Mouse (Mus musculus) limb, embryonic 13.5 days (tissue): ENCODE data around the gene Armc5. TPM values are rescaled to one million over a fixed set of nuclear protein-coding genes. Genes with fewer than 3 reads are reported as not detected.

Source experiments
- ATAC-seq: fragments of 200-750 bp; cut with Nextera tagmentation; 2 replicates; pipeline ENCODE4 v1.8.0; 2017; ENCODE audit warnings: low read depth, moderate number of reproducible peaks, moderate TSS enrichment; ENCODE audit not compliant: low FRiP score
- H3K27ac ChIP-seq: fragments of 300-500 bp; sonication (generic); 2 replicates; pipeline ENCODE4 v1.5.1; 2015; ENCODE audit warnings: inconsistent platforms, mild to moderate bottlenecking, moderate library complexity
- H3K27me3 ChIP-seq: fragments of 300-500 bp; sonication (generic); 2 replicates; pipeline ENCODE4 v1.6.1; 2015; ENCODE audit warnings: mild to moderate bottlenecking, inconsistent platforms
- H3K36me3 ChIP-seq: fragments of 300-500 bp; sonication (generic); 2 replicates; pipeline ENCODE4 v1.6.1; 2015; ENCODE audit warnings: inconsistent platforms, mild to moderate bottlenecking, moderate library complexity
- H3K4me1 ChIP-seq: fragments of 300-500 bp; sonication (generic); 2 replicates; pipeline ENCODE4 v1.6.1; 2015; ENCODE audit warnings: inconsistent platforms
- H3K4me2 ChIP-seq: fragments of 300-500 bp; sonication (generic); replicated peaks from 2 replicates; pipeline ENCODE4 v1.6.1; 2015; ENCODE audit warnings: inconsistent platforms, mild to moderate bottlenecking, moderate library complexity
- H3K4me3 ChIP-seq: fragments of 300-500 bp; sonication (generic); 2 replicates; pipeline ENCODE4 v1.5.1; 2015; ENCODE audit warnings: moderate library complexity, mild to moderate bottlenecking, inconsistent platforms
- H3K9ac ChIP-seq: fragments of 300-500 bp; sonication (generic); 2 replicates; pipeline ENCODE4 v1.6.1; 2015; ENCODE audit warnings: mild to moderate bottlenecking, inconsistent platforms
- H3K9me3 ChIP-seq: fragments of 300-500 bp; sonication (generic); 2 replicates; pipeline ENCODE4 v1.6.1; 2016; ENCODE audit warnings: inconsistent platforms
- WGBS: fragments of 180-500 bp; shearing (Covaris S2); methylation state at CpG from one replicate; pipeline ENCODE4 v1.1.7; 2015; 5-methylcytosine and 5-hydroxymethylcytosine counted together
- polyA plus RNA-seq: library from polyadenylated mRNA; unstranded; fragments of >200 nt; fragmentation: Nextera tagmentation; extraction: Ambion mirVana; gene quantifications from 2 replicates; pipeline ENCODE4 v1.2.1, GENCODE M21; 2015

The Armc5 gene
- polyA plus RNA-seq, 1 experiment from 2014 or later: 18.5 TPM

- no peaks in the 10 kb centered on the region for H3K9me3 ChIP-seq
- no peaks in the 10 kb centered on the region for H3K27me3 ChIP-seq
- peaks cover 34% of the 10 kb centered on the region for H3K36me3 ChIP-seq
- no peak overlapping the region for H3K27ac ChIP-seq
- 87% methylated on average over 10 of the region's 10 CpGs for WGBS
- ATAC-seq: no peak
- peaks cover 43% of the 10 kb centered on the region for H3K4me1 ChIP-seq
- H3K9ac ChIP-seq: peak overlapping the region; percentile 39
- H3K4me2 ChIP-seq: peak overlapping the region; percentile 74
- H3K4me3 ChIP-seq: peak overlapping the region; percentile 59
Observed at GRCm38 (mm10) chr7:128248081-128249042, 11.2 kb downstream of the Armc5 start.

- WGBS: 89% methylated on average over 5 of the region's 5 CpGs
Observed at GRCm38 (mm10) chr7:128249998-128250397, 12.9 kb downstream of the Armc5 start.

GRCm38 (mm10) chr7:128251946-128252345 lies 14.8 kb downstream of the Armc5 start:
- Histone ChIP-seq H3K27ac (no peak overlapping the region), H3K9ac (peak overlapping the region; percentile 45; the same call in 1 of the 2 replicates), H3K27me3 (no peaks in the 10 kb centered on the region), H3K4me1 (peaks cover 29% of the 10 kb centered on the region), H3K9me3 (no peaks in the 10 kb centered on the region), H3K36me3 (peaks cover 23% of the 10 kb centered on the region), H3K4me3 (peak overlapping the region; percentile 31), H3K4me2 (peak overlapping the region; percentile 59)
- 35% methylated on average over 12 of the region's 12 CpGs for WGBS
- no peak for ATAC-seq

More at GRCm38 (mm10) chr7:128249998-128250397, 12.9 kb downstream of the Armc5 start:
- H3K4me1 ChIP-seq: peaks cover 43% of the 10 kb centered on the region
- H3K9me3 ChIP-seq: no peaks in the 10 kb centered on the region
- no peak overlapping the region for H3K4me2 ChIP-seq
- H3K27ac ChIP-seq: no peak overlapping the region
- ATAC-seq: no peak
- H3K9ac ChIP-seq: no peak overlapping the region
- H3K36me3 ChIP-seq: peaks cover 28% of the 10 kb centered on the region
- no peak overlapping the region for H3K4me3 ChIP-seq
- H3K27me3 ChIP-seq: no peaks in the 10 kb centered on the region

DNA sequence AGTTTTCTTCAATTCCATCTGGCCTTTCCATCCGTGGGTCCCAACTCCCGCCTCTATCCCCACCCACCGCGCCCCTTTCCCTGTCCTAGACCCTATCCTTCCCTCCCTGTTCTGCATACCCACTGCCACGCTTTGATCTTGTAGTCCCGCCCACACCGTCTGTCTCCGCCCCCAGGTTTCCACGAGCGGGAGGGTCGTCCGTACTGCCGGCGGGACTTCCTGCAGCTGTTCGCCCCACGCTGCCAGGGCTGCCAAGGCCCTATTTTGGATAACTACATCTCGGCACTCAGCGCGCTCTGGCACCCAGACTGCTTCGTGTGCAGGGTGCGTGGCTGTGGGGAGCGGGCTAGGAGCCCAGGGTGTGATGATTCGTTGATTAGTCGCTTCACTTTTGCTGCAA lies 15.5 kb downstream of the Armc5 start:
- Histone ChIP-seq H3K36me3 (peaks cover 23% of the 10 kb centered on the region), H3K9me3 (no peaks in the 10 kb centered on the region), H3K4me3 (peak overlapping the region; percentile 31), H3K4me1 (peaks cover 32% of the 10 kb centered on the region), H3K27ac (no peak overlapping the region; the same call in 1 of the 2 replicates), H3K27me3 (no peaks in the 10 kb centered on the region), H3K9ac (peak overlapping the region; percentile 36; the same call in 1 of the 2 replicates), H3K4me2 (peak overlapping the region; percentile 59)
- 6% methylated on average over 24 of the region's 24 CpGs for whole genome bisulfite sequencing
- peak; percentile 72 for ATAC-seq

- no peaks in the 10 kb centered on the region; the same call in 1 of the 2 replicates for H3K27me3 ChIP-seq
- no peak overlapping the region for H3K9ac ChIP-seq
- no peaks in the 10 kb centered on the region for H3K9me3 ChIP-seq
- H3K4me2 ChIP-seq: no peak overlapping the region
- H3K4me3 ChIP-seq: no peak overlapping the region
- peaks cover 21% of the 10 kb centered on the region for H3K4me1 ChIP-seq
- WGBS: 70% methylated on average over 2 of the region's 2 CpGs
- no peak overlapping the region for H3K27ac ChIP-seq
- ATAC-seq: no peak
- H3K36me3 ChIP-seq: peaks cover 16% of the 10 kb centered on the region
Observed at GRCm38 (mm10) chr7:128254978-128255377, 17.8 kb downstream of the Armc5 start.

- no peak overlapping the region for H3K9ac ChIP-seq
- no peak for ATAC-seq
- 90% methylated on average over 5 of the region's 5 CpGs for WGBS
Observed at GRCm38 (mm10) chr7:128255757-128256156, 18.6 kb downstream of the Armc5 start.

DNA sequence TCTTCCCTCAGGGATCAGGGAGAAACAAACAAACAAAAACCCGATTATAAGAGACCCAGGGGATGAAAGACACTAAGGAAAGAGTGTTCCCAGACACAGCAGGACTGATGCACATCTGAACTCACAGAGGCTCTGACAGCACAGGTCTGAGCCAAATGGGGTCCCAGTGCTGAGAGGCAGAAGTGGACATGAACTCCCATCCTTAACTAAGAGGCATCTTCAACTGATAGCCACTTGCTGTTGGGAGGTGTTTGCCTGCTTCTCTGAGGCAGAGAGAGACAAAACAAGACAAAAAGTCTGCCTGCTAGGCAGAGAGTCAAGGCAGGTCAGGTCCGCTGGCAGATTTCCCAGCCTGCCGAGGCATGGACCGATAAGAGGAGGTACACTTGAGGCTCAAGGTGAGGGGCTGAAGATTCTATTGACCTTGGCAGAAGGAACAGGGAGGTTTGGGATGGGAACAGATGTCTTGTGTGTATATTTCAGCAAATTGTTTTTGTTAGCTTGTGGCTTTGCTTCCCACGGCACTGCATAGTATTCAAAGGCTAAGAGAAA lies 19.7 kb downstream of the Armc5 start:
- ATAC-seq: no peak
- WGBS: 64% methylated on average over 5 of the region's 5 CpGs
- Histone ChIP-seq H3K36me3 (peaks cover 9% of the 10 kb centered on the region; the same call in 1 of the 2 replicates), H3K9me3 (no peaks in the 10 kb centered on the region), H3K27ac (no peak overlapping the region), H3K4me3 (no peak overlapping the region), H3K4me1 (peaks cover 17% of the 10 kb centered on the region), H3K9ac (no peak overlapping the region), H3K27me3 (no peaks in the 10 kb centered on the region; the same call in 1 of the 2 replicates), H3K4me2 (no peak overlapping the region)

More at GRCm38 (mm10) chr7:128255757-128256156, 18.6 kb downstream of the Armc5 start:
- no peaks in the 10 kb centered on the region; the same call in 1 of the 2 replicates for H3K27me3 ChIP-seq
- H3K9me3 ChIP-seq: no peaks in the 10 kb centered on the region
- peaks cover 9% of the 10 kb centered on the region; the same call in 1 of the 2 replicates for H3K36me3 ChIP-seq
- H3K4me1 ChIP-seq: peaks cover 21% of the 10 kb centered on the region
- no peak overlapping the region for H3K4me2 ChIP-seq
- H3K4me3 ChIP-seq: no peak overlapping the region
- no peak overlapping the region for H3K27ac ChIP-seq

GRCm38 (mm10) chr7:128265411-128265810 lies 28.3 kb downstream of the Armc5 start, which contains the start of gene Slc5a2:
Gene Slc5a2, plus strand, starts transcription at chr7:128265657.
- no peak for ATAC-seq
- H3K36me3 ChIP-seq: peaks cover 3% of the 10 kb centered on the region; the same call in 1 of the 2 replicates
- no peak within 1 kb of the TSS for H3K4me2 ChIP-seq
- no peaks in the 10 kb centered on the region for H3K4me1 ChIP-seq
- no peak within 1 kb of the TSS for H3K4me3 ChIP-seq
- no peak within 1 kb of the TSS for H3K9ac ChIP-seq
- H3K27ac ChIP-seq: no peak within 1 kb of the TSS
- 81% methylated on average over 6 of the region's 6 CpGs for WGBS
- no peaks in the 10 kb centered on the region for H3K27me3 ChIP-seq
- H3K9me3 ChIP-seq: no peaks in the 10 kb centered on the region

DNA sequence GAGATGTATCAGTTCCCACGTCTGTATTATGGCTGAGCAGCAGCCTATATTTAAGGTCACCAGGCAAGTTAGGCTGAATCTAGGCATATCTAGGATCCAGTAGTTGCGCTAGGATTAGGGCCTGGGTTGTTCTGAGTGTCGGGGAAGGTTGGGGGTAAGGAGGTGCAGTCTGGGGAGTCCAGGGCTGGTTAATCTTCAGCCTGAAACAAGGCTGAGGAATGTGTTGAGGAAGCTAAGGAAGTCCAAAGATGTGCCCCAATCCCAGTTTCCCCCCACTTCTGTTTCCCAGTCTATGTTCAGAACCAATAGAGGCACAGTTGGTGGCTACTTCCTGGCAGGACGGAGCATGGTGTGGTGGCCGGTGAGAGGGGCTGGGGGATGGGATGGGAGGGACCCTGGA lies 28.9 kb downstream of the Armc5 start:
- H3K4me3 ChIP-seq: no peak overlapping the region
- H3K9ac ChIP-seq: no peak overlapping the region
- peaks cover 9% of the 10 kb centered on the region for H3K36me3 ChIP-seq
- H3K27ac ChIP-seq: no peak overlapping the region
- H3K27me3 ChIP-seq: no peaks in the 10 kb centered on the region
- no peak for ATAC-seq
- H3K9me3 ChIP-seq: no peaks in the 10 kb centered on the region
- WGBS: 74% methylated on average over 5 of the region's 5 CpGs
- no peak overlapping the region for H3K4me2 ChIP-seq
- no peaks in the 10 kb centered on the region for H3K4me1 ChIP-seq

GRCm38 (mm10) chr7:128267391-128267790 lies 30.2 kb downstream of the Armc5 start:
- Histone ChIP-seq H3K27ac (no peak overlapping the region), H3K4me2 (no peak overlapping the region), H3K9me3 (no peaks in the 10 kb centered on the region), H3K9ac (no peak overlapping the region), H3K27me3 (no peaks in the 10 kb centered on the region), H3K36me3 (peaks cover 22% of the 10 kb centered on the region), H3K4me1 (no peaks in the 10 kb centered on the region), H3K4me3 (no peak overlapping the region)
- WGBS: 61% methylated on average over 13 of the region's 13 CpGs
- no peak for ATAC-seq

DNA sequence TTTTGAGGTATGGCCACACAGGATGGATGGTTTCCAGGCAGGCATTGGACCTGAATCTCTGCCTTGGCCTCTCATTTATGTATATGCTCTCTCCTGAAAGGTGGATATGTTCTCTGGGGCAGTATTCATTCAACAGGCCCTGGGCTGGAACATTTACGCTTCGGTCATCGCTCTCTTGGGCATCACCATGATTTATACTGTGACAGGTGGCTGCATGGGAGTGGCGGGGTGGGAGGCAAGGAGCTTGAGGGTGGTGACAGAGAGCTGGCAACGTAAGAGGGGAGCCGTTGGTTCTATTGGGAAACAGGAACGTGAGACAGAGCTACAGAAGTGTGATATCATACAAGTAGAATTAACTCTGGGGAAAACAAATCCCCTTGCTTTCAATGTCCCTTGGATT lies 30.7 kb downstream of the Armc5 start:
- Histone ChIP-seq H3K9ac (no peak overlapping the region), H3K4me3 (no peak overlapping the region), H3K36me3 (peaks cover 26% of the 10 kb centered on the region), H3K27ac (no peak overlapping the region), H3K9me3 (no peaks in the 10 kb centered on the region), H3K4me1 (no peaks in the 10 kb centered on the region), H3K4me2 (no peak overlapping the region), H3K27me3 (no peaks in the 10 kb centered on the region)
- 68% methylated on average over 7 of the region's 7 CpGs for WGBS
- ATAC-seq: no peak

DNA sequence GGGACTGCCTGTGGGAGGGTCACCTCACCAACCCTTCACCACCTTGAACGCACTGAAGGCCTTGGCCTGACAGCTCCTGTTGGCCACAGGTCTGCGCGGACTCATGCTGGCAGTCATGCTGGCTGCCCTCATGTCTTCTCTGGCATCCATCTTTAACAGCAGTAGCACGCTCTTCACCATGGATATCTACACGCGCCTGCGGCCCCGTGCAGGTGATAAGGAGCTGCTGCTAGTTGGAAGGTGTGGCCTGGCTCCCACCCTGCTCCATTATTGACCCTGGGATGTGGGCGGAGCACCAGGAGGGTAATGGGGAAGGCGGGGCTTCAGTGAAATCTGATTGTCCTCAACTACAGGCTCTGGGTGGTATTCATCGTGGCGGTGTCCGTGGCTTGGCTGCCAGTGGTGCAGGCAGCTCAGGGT lies 33.3 kb downstream of the Armc5 start:
- Histone ChIP-seq H3K9me3 (no peaks in the 10 kb centered on the region), H3K27me3 (no peaks in the 10 kb centered on the region), H3K4me1 (no peaks in the 10 kb centered on the region), H3K4me3 (no peak overlapping the region), H3K36me3 (peaks cover 53% of the 10 kb centered on the region), H3K4me2 (no peak overlapping the region), H3K27ac (no peak overlapping the region), H3K9ac (no peak overlapping the region)
- 52% methylated on average over 13 of the region's 13 CpGs for WGBS
- ATAC-seq: no peak
